Mouse (Mus musculus) frontal cortex, postnatal 25 days (tissue): ENCODE data around the gene Arr3.

ENCODE experiments used
- DNase-seq, 2 experiments: peaks; one replicate each; pipeline ENCODE4 v3.0.0; 2022; ENCODE audit warnings: low spot score in 2 of 2

The Arr3 gene

GRCm38 (mm10) chrX:100605314-100605713, at the start of gene Arr3:
Arr3 (plus strand) TSS chrX:100605497.
- DNase-seq, result no peak

DNA sequence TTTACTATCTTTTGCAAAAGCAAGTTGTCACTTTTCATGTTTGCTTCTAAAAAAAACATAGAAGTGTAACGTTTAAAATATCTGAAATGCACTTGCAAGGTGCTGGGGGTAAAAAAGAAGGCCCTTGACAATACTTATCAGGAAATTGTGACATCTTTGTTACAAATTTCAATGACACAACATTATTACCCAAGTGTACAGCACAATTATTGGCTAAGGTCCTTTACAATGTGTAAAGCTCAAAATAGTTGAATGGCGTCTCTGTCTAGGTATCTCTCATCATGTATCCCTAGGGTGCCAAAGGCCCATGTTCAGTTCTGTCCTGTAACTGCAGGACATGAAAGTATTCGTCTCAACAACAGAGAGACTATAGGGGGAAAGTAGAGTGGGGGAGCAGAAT, 49.3 kb upstream of the Arr3 start:
- DNase-seq, result no peak

- no peak for DNase-seq
Observed at GRCm38 (mm10) chrX:100565696-100566095, 39.6 kb upstream of the Arr3 start.

DNA sequence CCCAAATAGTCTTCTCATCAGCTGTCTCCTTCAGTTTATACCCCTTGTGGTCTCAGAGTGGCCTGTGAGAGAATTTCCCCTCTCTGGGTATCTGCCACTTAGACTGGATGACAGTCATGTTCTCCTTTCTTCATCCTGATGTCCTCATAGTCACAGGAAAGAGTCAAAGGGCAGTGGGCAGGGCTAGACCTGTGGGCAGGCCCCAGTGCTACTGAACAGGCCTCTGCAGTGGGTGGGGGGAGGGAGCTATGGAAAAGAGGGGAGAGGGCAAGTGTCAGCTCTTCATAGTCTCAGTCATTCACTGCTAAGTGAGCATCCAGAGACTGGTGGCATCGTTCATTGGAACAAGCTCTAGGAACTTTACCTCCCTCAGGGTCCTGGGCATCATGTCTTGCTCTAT, 33.3 kb upstream of the Arr3 start, which contains the start of gene Awat1:
TSS of gene Awat1 (plus strand) at position 301 of the 400 bp plus-strand sequence.
- DNase-seq, result no peak

GRCm38 (mm10) chrX:100594791-100595190, 10.5 kb upstream of the Arr3 start, which contains the start of gene P2ry4:
P2ry4 (minus strand) TSS chrX:100594869.
- DNase-seq, result no peak

- DNase-seq, result peak; percentile 14 to 22
Observed at GRCm38 (mm10) chrX:100597439-100597838, 7.9 kb upstream of the Arr3 start.

DNA sequence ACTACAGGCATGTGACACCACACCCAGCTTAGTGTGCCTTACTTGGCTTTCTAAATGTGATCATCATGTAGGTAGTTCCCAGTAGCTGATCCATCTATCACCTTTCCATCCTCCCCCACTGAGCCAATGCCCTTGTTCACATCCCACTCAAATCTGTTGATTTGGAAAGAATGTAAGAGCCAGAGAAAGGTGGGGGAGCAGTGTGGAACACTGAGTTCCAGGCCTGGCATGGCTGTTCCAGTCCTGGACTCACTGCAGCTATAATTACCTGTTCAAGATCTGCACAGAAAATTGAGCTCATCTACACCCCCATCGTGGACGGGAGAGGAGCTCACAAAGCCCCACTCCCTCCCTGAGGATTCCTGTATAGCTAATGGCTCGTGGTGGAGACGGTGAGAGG, 5.5 kb upstream of the Arr3 start:
- no peak for DNase-seq

- DNase-seq, result no peak
Observed at GRCm38 (mm10) chrX:100618488-100618887, 13.2 kb downstream of the Arr3 start.

DNA sequence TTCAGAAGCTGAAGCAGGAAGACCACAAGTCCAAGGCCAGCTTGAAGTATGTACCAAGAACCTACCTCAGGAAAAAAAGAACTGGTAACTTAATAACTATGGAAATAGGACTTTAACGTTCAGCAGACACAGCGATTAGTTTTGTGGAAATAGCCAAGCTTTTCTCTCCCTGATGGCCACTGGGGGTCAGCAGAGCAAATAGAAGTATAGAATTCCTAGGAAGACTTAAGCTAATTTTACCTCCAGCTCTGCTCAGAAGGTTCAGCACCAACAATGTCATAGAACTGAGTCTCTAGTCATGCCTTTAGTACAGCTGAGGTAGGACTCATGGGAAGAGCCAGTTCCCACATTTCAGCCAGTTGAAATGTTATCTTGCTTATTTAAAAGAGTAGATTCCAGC, 16.1 kb downstream of the Arr3 start:
- no peak for DNase-seq

DNA sequence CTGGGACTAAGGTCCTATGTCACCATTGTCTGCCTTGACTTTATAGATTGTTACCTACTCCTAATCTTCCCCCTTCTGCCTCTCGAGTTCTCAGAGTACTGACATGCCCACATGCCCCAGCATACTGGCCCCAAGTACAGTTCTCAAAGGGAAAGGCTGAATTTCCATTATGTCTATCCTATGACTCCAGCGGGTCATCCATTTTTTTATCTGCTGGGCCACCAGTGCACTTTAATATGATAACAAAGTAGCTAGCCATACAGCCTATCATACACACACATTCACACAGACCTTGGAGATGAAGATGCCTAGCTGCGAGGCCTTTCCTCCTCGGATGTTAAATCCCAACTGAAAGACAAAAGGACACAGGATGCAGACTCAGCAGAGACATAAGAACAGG, 18.9 kb downstream of the Arr3 start:
- DNase-seq, result no peak

- no peak for DNase-seq
Observed at GRCm38 (mm10) chrX:100625146-100625545, 19.8 kb downstream of the Arr3 start.

DNA sequence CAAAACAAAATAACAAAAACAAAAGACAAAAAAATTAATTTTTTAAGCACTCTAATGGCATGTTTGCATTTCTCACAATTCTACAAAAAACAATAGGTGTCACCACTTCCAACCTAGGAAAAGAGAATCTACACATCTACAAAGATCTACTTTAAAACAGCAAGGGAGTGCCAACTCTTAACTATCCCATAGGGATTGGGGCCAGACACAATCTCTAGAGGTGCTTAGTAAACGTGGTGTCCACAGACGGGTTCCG, 20.2 kb downstream of the Arr3 start, which contains the start of gene Kif4:
TSS of gene Kif4 (plus strand) at position 192 of the 256 bp plus-strand sequence.
- no peak for DNase-seq

DNA sequence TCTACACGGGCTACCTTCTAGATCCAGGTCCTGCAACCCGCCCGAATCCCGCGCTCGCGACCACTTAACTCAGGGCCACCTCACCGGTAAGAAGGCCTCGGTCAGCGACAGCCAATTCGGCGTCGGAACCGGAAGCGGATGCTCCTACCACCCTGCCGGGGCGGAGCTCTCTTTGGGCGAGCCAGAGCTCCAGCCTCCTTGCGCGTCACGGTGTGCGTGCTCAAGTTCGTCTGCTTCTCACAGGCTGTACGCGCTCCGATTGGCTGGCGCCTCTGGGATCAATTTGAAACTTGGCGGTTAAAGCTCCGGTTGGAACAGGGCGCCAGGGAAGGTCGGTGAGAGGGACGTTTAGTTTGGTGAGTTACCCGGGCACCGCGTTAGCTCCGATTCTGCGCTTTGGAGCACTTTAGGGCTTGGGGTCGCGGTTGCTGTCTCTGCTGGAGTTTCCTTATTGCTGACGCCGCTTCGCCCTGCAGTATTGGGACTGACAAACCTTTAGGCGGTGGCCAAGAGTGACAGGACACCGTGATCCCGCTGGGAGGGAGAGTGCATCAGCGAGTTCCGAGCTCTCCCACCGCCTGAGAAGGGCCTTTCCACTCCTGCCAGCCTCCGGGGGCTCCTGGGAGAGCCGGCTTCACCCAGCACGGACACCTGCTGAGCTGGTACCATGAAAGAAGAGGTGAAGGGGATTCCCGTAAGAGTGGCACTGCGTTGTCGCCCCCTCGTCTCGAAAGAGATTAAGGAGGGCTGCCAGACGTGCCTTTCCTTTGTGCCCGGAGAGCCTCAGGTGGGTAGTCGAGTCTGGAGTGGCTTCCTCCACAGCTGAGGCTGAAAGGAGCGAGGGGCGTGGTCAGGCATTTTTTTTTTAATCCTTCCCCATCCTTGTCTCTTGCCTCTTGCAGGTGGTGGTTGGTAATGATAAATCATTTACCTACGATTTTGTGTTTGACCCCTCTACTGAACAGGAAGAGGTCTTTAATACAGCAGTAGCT, 20.8 kb downstream of the Arr3 start, which contains the start of gene Pdzd11:
TSS of gene Pdzd11 (minus strand) at position 767 of the 992 bp plus-strand sequence.
- DNase-seq, result peak; percentile 50 to 74

GRCm38 (mm10) chrX:100629076-100629475, 23.8 kb downstream of the Arr3 start:
- no peak for DNase-seq

DNA sequence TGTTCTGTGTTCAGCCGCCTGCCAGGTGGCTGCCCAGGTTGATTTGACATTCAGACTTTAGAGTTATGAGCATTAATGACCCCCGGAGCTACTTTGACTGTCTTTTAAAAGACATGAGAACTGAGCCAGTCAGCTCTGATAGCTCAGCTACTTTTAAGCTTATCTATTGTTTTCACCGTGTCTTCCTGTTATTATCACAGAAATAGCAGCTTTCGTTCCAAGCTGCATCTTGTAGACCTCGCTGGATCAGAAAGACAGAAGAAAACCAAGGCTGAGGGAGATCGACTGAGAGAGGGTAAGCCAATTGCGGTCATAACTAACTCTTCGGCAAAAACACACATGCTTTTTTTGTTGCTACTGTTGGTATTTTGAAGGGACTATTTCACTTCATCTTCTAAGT, 33.2 kb downstream of the Arr3 start:
- DNase-seq, result no peak

GRCm38 (mm10) chrX:100652848-100653247, 47.6 kb downstream of the Arr3 start:
- DNase-seq, result no peak

DNA sequence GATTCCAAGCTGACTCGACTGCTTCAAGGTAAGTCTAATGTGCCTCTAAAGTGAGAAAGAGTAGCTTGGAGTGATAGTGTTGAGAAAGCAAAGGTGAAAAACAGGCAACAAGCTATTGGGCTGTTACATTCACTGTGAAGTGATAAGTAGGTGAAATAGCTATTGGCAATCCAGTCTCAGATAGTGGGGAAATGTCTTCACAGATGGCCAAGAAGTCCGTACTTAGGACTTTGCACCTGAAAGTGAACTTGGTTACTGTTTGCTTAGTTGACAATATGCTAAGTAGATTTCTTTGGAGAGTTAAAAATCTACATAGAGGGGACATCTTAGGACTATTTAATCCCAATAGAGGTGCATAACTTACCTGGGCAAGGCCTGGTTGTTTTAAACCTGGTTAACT, 59.5 kb downstream of the Arr3 start:
- no peak for DNase-seq
